Mouse (Mus musculus) adrenal gland, adult 2 months (tissue): ENCODE measurements around the gene Prx. TPM values are rescaled to one million over a fixed set of nuclear protein-coding genes. Genes with fewer than 3 reads are reported as not detected.
"Not testable (repeated sequence)": the region's sequence is repeated elsewhere in the genome, so short reads cannot be mapped to it uniquely, and the experiment has no call there.

Source experiments
- DNase-seq: peaks from one replicate; pipeline ENCODE4 v3.0.0; 2021
- polyA plus RNA-seq: library from polyadenylated mRNA; depleted of rRNA; stranded (reverse); fragments of >200 nt; gene quantifications from 2 replicates; pipeline ENCODE4 v1.2.3, GENCODE M21; 2012
- total RNA-seq, 2 experiments: library from RNA; stranded (reverse); gene quantifications; 2 replicates each; pipeline ENCODE4 v1.2.3; 2021

The Prx gene
- total and polyA plus RNA-seq, 3 experiments: 1.4 to 4.0 (median 2.2) TPM

DNA sequence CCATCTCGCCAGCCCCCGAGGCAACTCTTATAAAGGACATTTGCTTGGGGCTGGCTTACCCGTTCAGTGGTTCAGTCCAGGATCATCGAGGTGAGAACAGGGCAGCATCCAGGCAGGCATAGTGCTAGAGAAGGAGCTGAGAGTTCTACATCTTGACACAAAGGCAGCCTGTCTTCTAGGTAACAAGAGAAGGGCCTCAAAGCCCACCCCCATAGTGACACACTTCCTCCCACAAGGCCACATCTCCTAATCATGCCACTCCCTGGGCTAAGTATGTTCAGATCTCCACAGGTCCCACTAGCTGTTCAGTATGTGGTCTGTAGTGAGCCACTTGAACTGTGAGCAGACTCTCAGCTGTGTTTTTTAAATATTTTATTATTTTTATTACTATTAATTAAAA, 15.3 kb upstream of the Prx start:
- DNase-seq: no peak

DNA sequence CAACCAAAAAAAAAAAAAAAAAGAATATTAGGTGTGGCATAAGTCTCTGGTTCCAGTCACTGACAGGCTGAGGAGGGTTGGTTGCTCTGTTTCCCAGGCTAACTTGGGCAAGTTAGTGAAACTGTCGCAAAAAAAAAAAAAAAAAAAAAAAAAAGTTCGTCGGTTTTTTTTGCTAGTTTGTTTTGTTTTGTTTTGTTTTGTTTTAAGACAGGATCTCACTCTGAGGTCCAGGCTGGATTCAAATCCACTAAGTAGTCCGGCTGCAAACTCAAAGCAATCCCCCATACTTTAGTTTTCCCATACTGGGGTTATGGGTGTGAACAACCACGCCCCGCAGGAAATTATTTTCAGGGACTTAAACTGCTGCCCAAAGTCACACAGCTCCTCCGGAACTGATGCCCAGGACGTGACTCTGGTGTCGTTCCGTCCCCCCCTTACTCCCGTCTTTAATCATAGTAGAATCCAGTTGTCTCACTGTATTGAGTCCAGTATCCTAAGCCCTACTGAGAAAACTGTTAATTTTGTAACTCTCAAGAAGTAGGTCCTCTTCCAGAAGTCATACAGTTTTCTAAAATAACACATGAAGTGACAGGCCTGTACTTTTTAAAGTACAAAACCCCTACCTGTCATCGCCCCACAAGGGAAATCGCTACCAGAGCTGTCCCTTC, 12.9 kb upstream of the Prx start:
- no peak for DNase-seq

DNA sequence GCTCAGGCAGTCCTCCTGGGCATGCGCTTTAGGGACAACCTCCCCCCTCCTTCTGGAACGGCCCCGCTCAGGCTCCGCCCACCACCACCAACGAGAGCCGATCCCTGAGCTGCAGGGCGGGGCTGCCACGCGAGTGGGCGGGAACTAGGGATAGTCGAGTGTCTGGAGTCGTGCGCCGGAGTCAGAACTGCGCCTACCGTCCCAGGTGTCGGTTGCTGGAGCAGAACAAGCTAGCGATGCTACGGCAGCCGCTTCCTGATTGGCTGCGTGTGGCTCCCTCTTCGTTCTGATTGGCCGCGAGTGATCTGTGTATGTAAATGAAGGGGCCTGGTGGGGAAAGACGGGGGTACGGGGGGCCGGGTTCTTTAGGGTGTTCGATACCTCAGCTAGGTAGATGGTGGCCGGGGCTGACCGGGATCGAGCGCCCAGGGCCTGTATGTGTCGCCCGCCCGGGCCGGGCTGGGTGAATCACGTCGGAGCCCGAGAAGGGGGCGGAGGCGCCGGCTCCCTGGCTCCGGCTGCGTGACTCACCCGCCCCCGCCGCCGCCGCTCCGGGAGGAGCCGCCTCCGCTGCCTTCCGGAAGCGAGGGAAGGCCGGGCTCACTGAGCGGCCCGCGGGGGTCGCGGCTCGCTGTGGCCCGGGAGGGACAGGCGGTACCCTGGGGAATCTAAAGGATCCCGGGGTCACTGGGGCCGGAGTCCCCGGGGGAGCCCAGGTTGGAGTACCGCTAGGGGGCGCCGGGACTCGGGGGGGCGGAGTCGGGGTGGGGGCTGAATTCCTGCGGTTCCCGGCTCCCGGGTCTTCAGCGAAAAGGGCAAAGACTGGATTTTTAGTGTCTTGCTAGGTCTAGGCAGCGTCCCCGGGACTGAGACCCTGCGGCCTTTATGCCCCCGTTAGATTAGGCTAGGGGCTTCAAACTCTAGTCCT, 12.1 kb upstream of the Prx start, which contains the start of gene Sertad1:
TSS of gene Sertad1 (plus strand) at position 141 of the 928 bp plus-strand sequence.
- peak; percentile 100 for DNase-seq

DNA sequence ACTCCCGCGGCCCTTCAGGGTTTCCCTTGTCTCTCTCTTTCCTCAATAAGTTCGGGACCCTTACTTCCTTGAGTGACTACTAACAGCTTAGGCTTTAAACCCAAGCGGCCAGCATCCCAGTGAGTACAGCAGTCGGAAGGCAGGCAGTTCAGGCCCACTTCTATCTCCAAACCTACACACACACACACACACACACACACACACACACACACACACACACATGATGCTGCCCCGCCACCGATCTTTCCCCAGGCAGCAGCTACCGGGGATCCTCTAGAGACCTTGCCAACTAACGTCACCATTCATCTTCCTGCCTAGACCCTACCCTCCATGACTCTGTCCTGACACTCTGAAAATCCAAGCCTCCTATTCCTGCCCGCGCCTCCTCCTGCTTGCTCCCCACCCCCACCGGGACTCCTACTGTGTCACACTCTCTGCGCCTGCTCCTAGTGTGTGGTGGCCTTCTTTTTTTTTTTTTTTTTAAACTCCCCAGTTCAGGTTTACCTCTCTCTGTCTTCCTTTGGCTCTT, 11.3 kb upstream of the Prx start:
- DNase-seq: peak; percentile 89

DNA sequence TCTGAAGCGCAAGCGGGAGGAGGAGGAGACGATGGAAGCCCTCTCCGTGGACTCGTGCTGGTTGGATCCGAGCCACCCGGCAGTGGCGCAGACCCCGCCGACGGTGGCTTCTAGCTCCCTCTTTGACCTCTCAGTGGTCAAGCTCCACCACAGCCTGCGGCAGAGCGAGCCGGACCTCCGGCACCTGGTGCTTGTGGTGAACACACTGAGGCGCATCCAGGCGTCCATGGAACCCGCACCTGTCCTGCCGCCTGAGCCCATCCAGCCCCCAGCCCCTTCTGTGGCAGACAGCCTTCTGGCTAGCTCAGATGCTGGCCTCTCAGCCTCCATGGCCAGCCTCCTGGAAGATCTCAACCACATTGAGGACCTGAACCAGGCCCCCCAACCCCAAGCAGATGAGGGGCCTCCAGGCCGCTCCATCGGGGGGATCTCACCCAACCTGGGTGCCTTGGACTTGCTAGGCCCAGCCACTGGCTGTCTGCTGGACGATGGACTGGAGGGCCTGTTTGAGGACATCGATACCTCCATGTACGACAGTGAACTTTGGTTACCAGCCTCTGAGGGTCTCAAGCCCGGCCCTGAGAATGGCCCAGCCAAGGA, 9.8 kb upstream of the Prx start:
- DNase-seq: no peak

DNA sequence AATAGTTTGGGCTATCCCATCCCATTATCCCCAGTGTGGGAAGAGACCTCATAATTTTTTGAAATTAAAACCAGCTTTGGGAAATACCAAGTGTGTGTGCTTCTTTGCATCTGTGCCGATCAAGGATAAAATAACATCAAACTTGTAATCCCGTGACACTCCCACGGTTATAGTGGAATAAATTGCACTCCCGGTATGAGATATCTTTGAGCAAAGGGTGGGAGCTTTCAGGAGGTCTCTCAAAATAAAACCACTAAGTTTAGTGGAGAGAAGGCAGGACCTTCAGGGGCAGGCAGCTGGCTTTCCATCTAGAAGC, 8.9 kb upstream of the Prx start:
- no peak for DNase-seq

- peak; percentile 98 for DNase-seq
Measured at GRCm38 (mm10) chr7:27490543-27491329, 8.4 kb upstream of the Prx start.

- DNase-seq: peak; percentile 30
Measured at GRCm38 (mm10) chr7:27491856-27492255, 7.3 kb upstream of the Prx start.

GRCm38 (mm10) chr7:27493022-27493421, 6.1 kb upstream of the Prx start:
- no peak for DNase-seq

DNA sequence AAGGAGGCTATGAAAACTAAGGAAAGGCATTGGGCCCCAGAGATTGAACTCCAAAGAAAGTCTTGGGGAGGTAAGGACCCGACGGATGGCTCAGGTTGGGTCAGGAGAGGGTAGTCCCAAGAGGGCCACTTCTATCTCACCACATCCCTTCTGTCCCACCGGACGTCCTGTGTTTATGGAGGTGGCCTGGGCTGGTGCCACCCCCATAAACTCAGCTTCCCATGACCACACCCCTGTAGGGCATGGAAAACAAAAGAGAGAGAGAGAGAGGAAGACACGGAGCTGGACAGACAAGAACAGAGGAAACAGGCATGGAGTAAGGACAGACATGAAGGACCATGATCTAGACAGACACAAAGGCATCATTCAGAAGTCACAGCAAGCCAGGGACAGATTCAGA, 5.7 kb upstream of the Prx start:
- no peak for DNase-seq

- not testable (repeated sequence) for DNase-seq
Measured at GRCm38 (mm10) chr7:27494659-27495367, 4.3 kb upstream of the Prx start.

- peak; percentile 74 for DNase-seq
Measured at GRCm38 (mm10) chr7:27501620-27502019, 2.5 kb downstream of the Prx start.

GRCm38 (mm10) chr7:27506765-27507370, 7.7 kb downstream of the Prx start:
- DNase-seq: no peak

DNA sequence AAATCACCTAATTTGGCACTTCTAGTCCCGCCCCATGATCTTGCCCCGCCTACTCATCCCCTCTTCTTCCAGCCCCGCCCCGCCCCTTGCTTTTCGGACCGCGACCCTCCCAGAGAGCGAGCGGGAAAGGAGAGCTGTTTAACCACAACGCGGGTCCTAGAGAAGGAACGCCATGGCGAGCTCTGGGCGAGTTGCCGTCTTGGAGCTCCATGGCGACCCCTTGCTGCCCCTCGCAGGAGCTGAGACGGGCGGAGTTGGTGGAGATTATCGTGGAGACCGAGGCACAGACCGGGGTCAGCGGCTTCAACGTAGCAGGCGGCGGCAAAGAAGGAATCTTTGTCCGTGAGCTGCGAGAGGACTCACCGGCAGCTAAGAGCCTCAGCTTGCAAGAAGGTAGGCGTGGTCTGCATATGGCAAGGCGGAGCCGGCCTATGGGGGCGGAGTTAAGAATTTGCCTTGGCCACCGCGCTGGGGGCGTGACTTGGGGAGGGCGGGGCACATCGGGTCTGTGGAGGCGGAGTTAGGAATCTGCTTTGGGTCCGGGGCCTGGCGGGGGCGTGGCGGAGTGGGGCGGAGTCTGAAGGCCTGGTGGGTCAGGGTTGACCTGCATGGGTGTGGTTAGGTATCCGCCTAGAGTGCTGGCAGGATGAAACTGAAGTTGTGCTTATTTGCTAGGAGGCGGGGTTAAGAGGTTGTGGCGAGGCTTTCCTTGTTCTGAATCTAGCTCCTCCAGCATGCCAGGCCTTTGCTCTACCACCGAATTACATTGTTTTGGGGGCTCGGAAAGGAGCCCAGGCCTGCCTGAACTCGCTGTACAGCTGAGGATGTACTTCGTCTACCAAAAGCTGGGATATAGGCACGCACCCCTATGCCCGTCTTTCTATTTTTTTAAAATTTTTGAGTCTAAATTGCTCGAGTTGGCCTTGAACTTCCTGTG, 8.9 kb downstream of the Prx start:
- DNase-seq: peak; percentile 99

DNA sequence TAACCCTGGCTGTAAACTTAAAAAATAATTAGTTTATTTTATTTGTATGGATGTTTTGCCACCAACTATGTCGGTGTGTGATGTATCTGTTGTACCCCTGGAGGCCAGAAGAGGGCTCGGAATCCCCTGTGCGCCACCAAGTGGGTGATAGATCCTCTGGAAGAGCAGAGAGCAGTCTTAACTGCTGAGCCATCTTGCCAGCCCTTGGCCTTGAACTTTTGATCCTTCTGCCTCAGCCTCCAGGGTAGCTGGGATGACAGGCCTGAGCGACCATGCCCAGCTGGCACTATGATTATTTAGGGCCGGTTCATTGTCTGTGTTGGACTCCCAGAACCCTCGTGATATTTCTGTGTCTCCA, 9.5 kb downstream of the Prx start:
- DNase-seq: peak; percentile 78

DNA sequence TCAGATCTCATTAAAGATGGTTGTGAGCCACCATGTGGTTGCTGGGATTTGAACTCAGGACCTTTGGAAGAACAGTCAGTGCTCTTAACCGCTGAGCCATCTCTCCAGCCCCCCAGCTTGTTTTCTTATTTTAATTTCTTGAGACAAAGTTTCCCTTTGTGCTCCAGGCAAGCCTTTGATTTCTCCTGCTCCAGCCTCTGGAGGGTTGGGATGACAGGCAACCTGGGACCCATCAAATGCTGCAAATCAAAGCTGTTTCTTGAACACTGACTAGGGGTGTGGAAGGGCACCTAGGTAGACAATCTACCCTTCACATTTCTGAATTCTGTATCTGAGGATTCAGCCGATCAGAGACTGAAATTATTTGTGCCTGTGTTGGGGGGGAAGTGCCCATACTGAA, 11.7 kb downstream of the Prx start:
- no peak for DNase-seq

DNA sequence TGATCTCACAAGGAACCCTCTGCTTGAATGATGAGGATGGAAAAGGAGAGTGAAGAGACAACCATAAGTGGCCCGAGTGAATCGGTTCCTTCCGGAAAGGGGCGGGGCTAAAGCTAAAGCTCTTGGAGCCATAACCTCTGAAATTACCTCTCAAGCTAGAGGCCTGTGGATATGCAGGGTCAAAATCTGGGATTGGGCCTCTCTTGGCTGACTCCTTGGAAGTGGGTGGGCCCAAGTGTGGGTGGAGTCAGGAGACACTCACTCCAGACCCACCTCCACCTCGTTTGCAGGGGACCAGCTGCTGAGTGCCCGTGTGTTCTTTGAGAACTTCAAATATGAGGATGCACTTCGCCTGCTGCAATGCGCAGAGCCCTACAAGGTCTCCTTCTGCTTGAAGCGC, 15.8 kb downstream of the Prx start:
- DNase-seq: no peak

DNA sequence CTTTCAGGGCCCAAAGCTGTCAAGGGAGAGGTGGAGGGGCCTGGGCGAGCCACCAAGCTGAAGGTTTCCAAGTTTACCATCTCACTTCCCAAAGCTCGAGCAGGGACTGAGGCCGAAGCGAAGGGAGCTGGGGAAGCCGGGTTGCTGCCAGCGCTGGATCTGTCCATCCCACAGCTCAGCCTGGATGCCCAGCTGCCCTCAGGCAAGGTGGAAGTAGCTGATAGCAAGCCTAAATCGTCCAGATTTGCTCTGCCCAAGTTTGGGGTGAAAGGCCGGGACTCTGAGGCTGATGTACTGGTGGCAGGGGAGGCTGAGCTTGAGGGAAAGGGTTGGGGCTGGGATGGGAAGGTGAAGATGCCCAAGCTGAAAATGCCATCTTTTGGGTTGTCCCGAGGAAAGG, 19.2 kb downstream of the Prx start:
- no peak for DNase-seq

DNA sequence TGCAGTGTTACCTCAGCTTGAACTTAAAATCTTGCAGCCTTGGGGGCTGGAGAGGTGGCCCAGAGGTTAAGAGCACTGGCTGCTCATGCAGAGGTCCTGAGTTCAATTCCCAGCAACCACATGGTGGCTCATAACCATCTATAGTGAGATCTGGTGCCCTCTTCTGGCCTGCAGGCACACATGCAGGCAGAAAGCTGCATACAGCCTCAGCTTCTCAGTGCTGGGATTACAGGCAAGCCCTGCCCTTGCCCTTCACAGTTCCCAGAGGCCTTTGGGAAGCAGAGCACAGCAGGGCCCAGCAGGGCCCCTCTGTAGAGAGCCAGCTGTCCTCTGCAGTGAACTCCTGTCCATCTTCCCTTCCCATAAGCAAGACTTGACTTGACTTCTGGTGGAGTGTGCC, 21.0 kb downstream of the Prx start:
- no peak for DNase-seq

GRCm38 (mm10) chr7:27520599-27520998, 21.5 kb downstream of the Prx start:
- no peak for DNase-seq
